Comparison of ENCODE assay signal across 8 mouse cellular contexts in genomic region chr12:80730567-80730966, GRCm38 (mm10). TPM values are rescaled to one million over a fixed set of nuclear protein-coding genes. Genes with fewer than 3 reads are reported as not detected.
DNase-seq lines count a peak whose midpoint lies in the region; ATAC-seq and TF ChIP-seq lines count a peak whose summit lies in the region.

No protein-coding gene starts in this region.

- no peak overlapping the region for H3K9ac ChIP-seq in embryonic facial prominence, embryonic 14.5 days (ENCODE audit: low read depth, low read length)
- H3K9ac ChIP-seq in liver, postnatal 0 days (replicated peaks) = no peak overlapping the region

- intact Hi-C loops in heart, postnatal 14 days (cut with DNase I) = no loop called here

- ATAC-seq in embryonic facial prominence, embryonic 14.5 days (ENCODE audit: low read depth) = peak; percentile 92
- peak; percentile 46; the same call in 1 of the 2 replicates for ATAC-seq in liver, postnatal 0 days

- H3K4me1 ChIP-seq in embryonic facial prominence, embryonic 14.5 days (ENCODE audit: control insufficient read depth, insufficient read depth, low read length) = no peaks in the 10 kb centered on the region
- no peaks in the 10 kb centered on the region for H3K4me1 ChIP-seq in liver, postnatal 0 days (ENCODE audit: insufficient read depth)

- no peak overlapping the region for H3K4me3 ChIP-seq in embryonic facial prominence, embryonic 14.5 days (ENCODE audit: low read depth, low read length)
- H3K4me3 ChIP-seq in liver, postnatal 0 days (ENCODE audit: low read depth, low read length) = no peak overlapping the region

- DNase-seq in 3T3-L1 (ENCODE audit: low read depth, low spot score) = peak; percentile 60
- peak; percentile 60 for DNase-seq in adrenal gland, postnatal 10 days
- peak; percentile 87 for DNase-seq in embryonic facial prominence, embryonic 14.5 days (ENCODE audit: low spot score)
- peak; percentile 47 to 63 for DNase-seq in heart, postnatal 14 days
- DNase-seq in kidney, postnatal 4 days = peak; percentile 75 to 84
- DNase-seq in liver, postnatal 0 days = peak; percentile 56
- DNase-seq in retina, embryonic 14.5 days (ENCODE audit: low spot score) = peak; percentile 87
- DNase-seq in spleen, adult 12 weeks (ENCODE audit: low spot score) = no peak

- no peak for TF ChIP-seq EP300 in liver, postnatal 0 days (IDR thresholded peaks at IDR 0.05; ENCODE audit: low read depth)

- peaks cover 4% of the 10 kb centered on the region; the same call in 1 of the 2 replicates for H3K9me3 ChIP-seq in embryonic facial prominence, embryonic 14.5 days (ENCODE audit: control insufficient read depth, low read length)
- no peaks in the 10 kb centered on the region for H3K9me3 ChIP-seq in liver, postnatal 0 days (ENCODE audit: low read length)

- H3K27ac ChIP-seq in embryonic facial prominence, embryonic 14.5 days (replicated peaks; ENCODE audit: low read depth, low read length) = no peak overlapping the region
- H3K27ac ChIP-seq in liver, postnatal 0 days (ENCODE audit: low read depth) = peak overlapping the region; percentile 20; the same call in 1 of the 2 replicates

- peak; percentile 66 for TF ChIP-seq CTCF in liver, postnatal 0 days (IDR thresholded peaks at IDR 0.05; ENCODE audit: low read depth)

- peak overlapping the region; percentile 19; the same call in 1 of the 2 replicates for H3K4me2 ChIP-seq in embryonic facial prominence, embryonic 14.5 days (ENCODE audit: low read depth, low read length)
- H3K4me2 ChIP-seq in liver, postnatal 0 days (ENCODE audit: low read depth, low read length) = no peak overlapping the region

- H3K27me3 ChIP-seq in embryonic facial prominence, embryonic 14.5 days (replicated peaks; ENCODE audit: control insufficient read depth, insufficient read depth, low read length) = no peaks in the 10 kb centered on the region
- no peaks in the 10 kb centered on the region for H3K27me3 ChIP-seq in liver, postnatal 0 days (ENCODE audit: insufficient read depth, low read length)

- no peaks in the 10 kb centered on the region for H3K36me3 ChIP-seq in embryonic facial prominence, embryonic 14.5 days (ENCODE audit: control insufficient read depth, insufficient read depth, low read length)
- H3K36me3 ChIP-seq in liver, postnatal 0 days (replicated peaks; ENCODE audit: insufficient read depth, low read length) = no peaks in the 10 kb centered on the region

- 7% methylated on average over 9 of the region's 9 CpGs for WGBS in embryonic facial prominence, embryonic 14.5 days
- 18% methylated on average over 9 of the region's 9 CpGs for WGBS in liver, postnatal 0 days (ENCODE audit: insufficient replicate concordance)

RNA-seq across cellular contexts. Expression of gene Ccdc177, which starts 29.9 kb away (rescaled TPM):
- under 1 TPM; 0.06 to 0.12 TPM for total RNA-seq in adrenal gland, postnatal 10 days (2021)
- polyA plus RNA-seq in embryonic facial prominence, embryonic 14.5 days (2014; fragmentation: Nextera tagmentation; extraction: Ambion mirVana) = 0.14 and 0.24 TPM in 2 replicates
- total RNA-seq in heart, postnatal 14 days (2021) = under 1 TPM in 1 of 2 experiments, not detected in 1; 0.07 TPM
- not detected in 2 replicates for polyA plus RNA-seq in liver, postnatal 0 days (2015; fragmentation: Nextera tagmentation; extraction: Ambion mirVana)

RNA-seq across cellular contexts. Expression of gene Plekhd1, which starts 38.2 kb away (rescaled TPM):
- under 1 TPM in 1 of 2 experiments, not detected in 1; 0.21 TPM for total RNA-seq in adrenal gland, postnatal 10 days (2021)
- polyA plus RNA-seq in embryonic facial prominence, embryonic 14.5 days (2014; fragmentation: Nextera tagmentation; extraction: Ambion mirVana) = 1.2 and 1.4 TPM in 2 replicates
- total RNA-seq in heart, postnatal 14 days (2021) = under 1 TPM; 0.24 to 0.48 TPM
- 0.13 TPM in 1 of 2 replicates, not detected in the other for polyA plus RNA-seq in liver, postnatal 0 days (2015; fragmentation: Nextera tagmentation; extraction: Ambion mirVana)

RNA-seq across cellular contexts. Expression of gene Susd6, which starts 59.7 kb away (rescaled TPM):
- total RNA-seq in adrenal gland, postnatal 10 days (2021) = 10 to 100 TPM; 41.7 to 42.1 TPM
- 20.6 and 21.0 TPM in 2 replicates for polyA plus RNA-seq in embryonic facial prominence, embryonic 14.5 days (2014; fragmentation: Nextera tagmentation; extraction: Ambion mirVana)
- 10 to 100 TPM; 63.4 to 66.2 TPM for total RNA-seq in heart, postnatal 14 days (2021)
- 8.6 and 10.8 TPM in 2 replicates for polyA plus RNA-seq in liver, postnatal 0 days (2015; fragmentation: Nextera tagmentation; extraction: Ambion mirVana)
